Mouse (Mus musculus): ENCODE data around the gene Pde11a. TPM values are rescaled to one million over a fixed set of nuclear protein-coding genes. Genes with fewer than 3 reads are reported as not detected.

Gene Pde11a
- total and polyA plus RNA-seq, 2 experiments, result not detected

- DNase-seq (ENCODE audit: extremely low read depth, low read depth, low spot score), result no peak
- Histone ChIP-seq H3K79me2 (ENCODE audit: control insufficient read depth, insufficient read depth, low read length) (no peaks in the 10 kb centered on the region), H3K4me1 (ENCODE audit: control insufficient read depth, insufficient read depth, low read length) (no peaks in the 10 kb centered on the region)
These were observed 72.0 kb downstream of the Pde11a start for GRCm38 (mm10) chr2:76266622-76267021.

GRCm38 (mm10) chr2:76264258-76264657 is 74.3 kb downstream of the Pde11a start:
- Histone ChIP-seq H3K9ac (ENCODE audit: low read depth, low read length) (no peak overlapping the region), H3K27me3 (ENCODE audit: control insufficient read depth, insufficient read depth, low read length) (no peaks in the 10 kb centered on the region), H3K79me2 (ENCODE audit: control insufficient read depth, insufficient read depth, low read length) (no peaks in the 10 kb centered on the region), H3K4me1 (ENCODE audit: control insufficient read depth, insufficient read depth, low read length) (no peaks in the 10 kb centered on the region), H3K27ac (replicated peaks; ENCODE audit: insufficient read depth, low read depth, low read length) (no peak overlapping the region), H3K36me3 (ENCODE audit: control insufficient read depth, insufficient read depth, low read length) (no peaks in the 10 kb centered on the region), H3K4me3 (ENCODE audit: insufficient read depth, low read depth, low read length) (no peak overlapping the region)
- no peak for TF ChIP-seq CTCF (IDR thresholded peaks at IDR 0.05; ENCODE audit: low read depth, low read length)
- TF ChIP-seq POLR2A (IDR thresholded peaks at IDR 0.05; ENCODE audit: extremely low read depth, insufficient read depth, low read length), result no peak
- WGBS, result 71% methylated on average over 10 of the region's 10 CpGs
- DNase-seq (ENCODE audit: extremely low read depth, low read depth, low spot score), result no peak

More at GRCm38 (mm10) chr2:76266622-76267021, 72.0 kb downstream of the Pde11a start:
- H3K36me3 ChIP-seq (ENCODE audit: control insufficient read depth, insufficient read depth, low read length), result no peaks in the 10 kb centered on the region
- no peaks in the 10 kb centered on the region for H3K27me3 ChIP-seq (ENCODE audit: control insufficient read depth, insufficient read depth, low read length)
- WGBS, result 84% methylated on average over 10 of the region's 10 CpGs
- TF ChIP-seq CTCF (IDR thresholded peaks at IDR 0.05; ENCODE audit: low read depth, low read length) (no peak), POLR2A (IDR thresholded peaks at IDR 0.05; ENCODE audit: extremely low read depth, insufficient read depth, low read length) (no peak)
- H3K4me3 ChIP-seq (ENCODE audit: insufficient read depth, low read depth, low read length), result no peak overlapping the region
- no peak overlapping the region for H3K27ac ChIP-seq (replicated peaks; ENCODE audit: insufficient read depth, low read depth, low read length)
- H3K9ac ChIP-seq (ENCODE audit: low read depth, low read length), result no peak overlapping the region

GRCm38 (mm10) chr2:76262661-76263060 is 75.9 kb downstream of the Pde11a start:
- Histone ChIP-seq H3K27ac (replicated peaks; ENCODE audit: insufficient read depth, low read depth, low read length) (no peak overlapping the region), H3K4me3 (ENCODE audit: insufficient read depth, low read depth, low read length) (no peak overlapping the region), H3K27me3 (ENCODE audit: control insufficient read depth, insufficient read depth, low read length) (no peaks in the 10 kb centered on the region), H3K79me2 (ENCODE audit: control insufficient read depth, insufficient read depth, low read length) (no peaks in the 10 kb centered on the region), H3K9ac (ENCODE audit: low read depth, low read length) (no peak overlapping the region), H3K36me3 (ENCODE audit: control insufficient read depth, insufficient read depth, low read length) (no peaks in the 10 kb centered on the region), H3K4me1 (ENCODE audit: control insufficient read depth, insufficient read depth, low read length) (no peaks in the 10 kb centered on the region)
- no peak for DNase-seq (ENCODE audit: extremely low read depth, low read depth, low spot score)
- TF ChIP-seq POLR2A (IDR thresholded peaks at IDR 0.05; ENCODE audit: extremely low read depth, insufficient read depth, low read length) (no peak), CTCF (IDR thresholded peaks at IDR 0.05; ENCODE audit: low read depth, low read length) (no peak)
- WGBS, result 68% methylated on average over 10 of the region's 10 CpGs

GRCm38 (mm10) chr2:76254833-76255232 is 83.7 kb downstream of the Pde11a start:
- no peak for TF ChIP-seq POLR2A (IDR thresholded peaks at IDR 0.05; ENCODE audit: extremely low read depth, insufficient read depth, low read length)
- peak; percentile 72 for TF ChIP-seq CTCF (IDR thresholded peaks at IDR 0.05; ENCODE audit: low read depth, low read length)
- H3K9ac ChIP-seq (ENCODE audit: low read depth, low read length), result no peak overlapping the region
- H3K4me1 ChIP-seq (ENCODE audit: control insufficient read depth, insufficient read depth, low read length), result no peaks in the 10 kb centered on the region
- H3K4me3 ChIP-seq (ENCODE audit: insufficient read depth, low read depth, low read length), result no peak overlapping the region
- H3K27ac ChIP-seq (replicated peaks; ENCODE audit: insufficient read depth, low read depth, low read length), result no peak overlapping the region
- no peaks in the 10 kb centered on the region for H3K79me2 ChIP-seq (ENCODE audit: control insufficient read depth, insufficient read depth, low read length)
- no peaks in the 10 kb centered on the region for H3K27me3 ChIP-seq (ENCODE audit: control insufficient read depth, insufficient read depth, low read length)
- WGBS, result 44% methylated on average over 6 of the region's 6 CpGs
- H3K36me3 ChIP-seq (ENCODE audit: control insufficient read depth, insufficient read depth, low read length), result no peaks in the 10 kb centered on the region
- DNase-seq (ENCODE audit: extremely low read depth, low read depth, low spot score), result peak; percentile 7

GRCm38 (mm10) chr2:76251379-76251778 is 87.2 kb downstream of the Pde11a start:
- DNase-seq (ENCODE audit: extremely low read depth, low read depth, low spot score), result no peak
- 81% methylated on average over 10 of the region's 10 CpGs for WGBS

GRCm38 (mm10) chr2:76248242-76248641 is 90.3 kb downstream of the Pde11a start:
- no peaks in the 10 kb centered on the region for H3K27me3 ChIP-seq (ENCODE audit: control insufficient read depth, insufficient read depth, low read length)
- no peaks in the 10 kb centered on the region for H3K36me3 ChIP-seq (ENCODE audit: control insufficient read depth, insufficient read depth, low read length)
- H3K9ac ChIP-seq (ENCODE audit: low read depth, low read length), result no peak overlapping the region
- TF ChIP-seq POLR2A (IDR thresholded peaks at IDR 0.05; ENCODE audit: extremely low read depth, insufficient read depth, low read length) (no peak), CTCF (IDR thresholded peaks at IDR 0.05; ENCODE audit: low read depth, low read length) (no peak)
- WGBS, result 89% methylated on average over 10 of the region's 10 CpGs
- no peak overlapping the region for H3K4me3 ChIP-seq (ENCODE audit: insufficient read depth, low read depth, low read length)
- no peak for DNase-seq (ENCODE audit: extremely low read depth, low read depth, low spot score)
- no peaks in the 10 kb centered on the region for H3K79me2 ChIP-seq (ENCODE audit: control insufficient read depth, insufficient read depth, low read length)
- no peaks in the 10 kb centered on the region for H3K4me1 ChIP-seq (ENCODE audit: control insufficient read depth, insufficient read depth, low read length)
- no peak overlapping the region for H3K27ac ChIP-seq (replicated peaks; ENCODE audit: insufficient read depth, low read depth, low read length)

More at GRCm38 (mm10) chr2:76251379-76251778, 87.2 kb downstream of the Pde11a start:
- H3K79me2 ChIP-seq (ENCODE audit: control insufficient read depth, insufficient read depth, low read length), result no peaks in the 10 kb centered on the region
- H3K4me1 ChIP-seq (ENCODE audit: control insufficient read depth, insufficient read depth, low read length), result no peaks in the 10 kb centered on the region
- no peak overlapping the region for H3K9ac ChIP-seq (ENCODE audit: low read depth, low read length)
- no peaks in the 10 kb centered on the region for H3K27me3 ChIP-seq (ENCODE audit: control insufficient read depth, insufficient read depth, low read length)
- no peaks in the 10 kb centered on the region for H3K36me3 ChIP-seq (ENCODE audit: control insufficient read depth, insufficient read depth, low read length)
- H3K4me3 ChIP-seq (ENCODE audit: insufficient read depth, low read depth, low read length), result no peak overlapping the region
- TF ChIP-seq POLR2A (IDR thresholded peaks at IDR 0.05; ENCODE audit: extremely low read depth, insufficient read depth, low read length) (no peak), CTCF (IDR thresholded peaks at IDR 0.05; ENCODE audit: low read depth, low read length) (no peak)
- H3K27ac ChIP-seq (replicated peaks; ENCODE audit: insufficient read depth, low read depth, low read length), result no peak overlapping the region
